Mouse (Mus musculus) liver, postnatal 0 days (tissue): ENCODE data around the gene Kif17.

Experiments used
- CTCF ChIP-seq: sonication (generic); IDR thresholded peaks from 2 replicates; pipeline ENCODE4 v1.5.1; 2016; ENCODE audit warnings: antibody characterized with exemption, low read depth
- EP300 ChIP-seq: IDR thresholded peaks from 2 replicates; pipeline ENCODE4 v1.6.1; 2016; ENCODE audit warnings: antibody characterized with exemption, low read depth, mild to moderate bottlenecking

- TF ChIP-seq CTCF (no peak), EP300 (no peak)
Measured at GRCm38 (mm10) chr4:138307025-138307424, 56.8 kb downstream of the Kif17 start.
